Mouse (Mus musculus) liver, embryonic 13.5 days (tissue): Measurements from ENCODE around the gene Gm45844. TPM values are rescaled to one million over a fixed set of nuclear protein-coding genes. Genes with fewer than 3 reads are reported as not detected.

ENCODE experiments used
- microRNA-seq: library from miRNA; unstranded; fragments of <30 nt; microRNA quantifications from one replicate; pipeline ENCODE4, GENCODE M21; 2016
- polyA plus RNA-seq: library from polyadenylated mRNA; unstranded; fragments of >200 nt; fragmentation: Nextera tagmentation; extraction: Ambion mirVana; gene quantifications from 2 replicates; pipeline ENCODE4 v1.2.1, GENCODE M21; 2015

Gm45844 gene
- polyA plus RNA-seq, 1 experiment from 2014 or later = 1.4 TPM

Small RNAs within 50 kb of the gene (microRNA-seq; reads per million reads assigned to microRNA genes)
- 5.3 reads per million, percentile 13 among the genes with 10 or more reads in this experiment for gene Mir5620

Other genes with a start within 250 kb of the Gm45844 start
- gene Zfp954, start 156.8 kb downstream of the Gm45844 start, polyA plus RNA-seq = 5.2 and 6.1 TPM in 2 replicates
- gene Zfp773, start 141.5 kb downstream of the Gm45844 start, polyA plus RNA-seq = 0.27 and 0.30 TPM in 2 replicates
- 0.30 and 0.35 TPM in 2 replicates for gene Zfp418, start 107.0 kb downstream of the Gm45844 start, polyA plus RNA-seq
- 1.6 and 1.8 TPM in 2 replicates for gene Zfp772, start 68.3 kb downstream of the Gm45844 start, polyA plus RNA-seq
- 0.13 and 0.19 TPM in 2 replicates for gene Vmn2r29, start 31.0 kb downstream of the Gm45844 start, polyA plus RNA-seq
- 15.3 and 16.2 TPM in 2 replicates for gene Clcn4, start 22.6 kb upstream of the Gm45844 start, polyA plus RNA-seq
- gene Vmn2r30, start 59.3 kb upstream of the Gm45844 start, polyA plus RNA-seq = not detected in 2 replicates
- not detected in 2 replicates for gene Gm45783, start 96.3 kb upstream of the Gm45844 start, polyA plus RNA-seq
- not detected in 2 replicates for gene Vmn2r31, start 121.4 kb upstream of the Gm45844 start, polyA plus RNA-seq
- not detected in 2 replicates for gene Vmn2r32, start 201.7 kb upstream of the Gm45844 start, polyA plus RNA-seq